Mouse (Mus musculus) gastrocnemius, adult 2 months (tissue): ENCODE data around the gene Nprl3. TPM values are rescaled to one million over a fixed set of nuclear protein-coding genes. Genes with fewer than 3 reads are reported as not detected.
"Not testable (repeated sequence)": the region's sequence is repeated elsewhere in the genome, so short reads cannot be mapped to it uniquely, and the experiment has no call there.

Source experiments
- DNase-seq: peaks from one replicate; pipeline ENCODE4 v3.0.0; 2022
- H3K27ac ChIP-seq: fragments of 200-600 bp; 2 replicates; pipeline ENCODE4 v1.8.1; 2022; ENCODE audit warnings: mild to moderate bottlenecking
- H3K4me3 ChIP-seq: fragments of 200-600 bp; 2 replicates; pipeline ENCODE4 v1.8.1; 2022; ENCODE audit warnings: mild to moderate bottlenecking, moderate library complexity
- CTCF ChIP-seq: fragments of 200-600 bp; IDR thresholded peaks from 2 replicates; pipeline ENCODE4 v1.8.1; 2022; ENCODE audit warnings: antibody characterized with exemption, mild to moderate bottlenecking, moderate library complexity
- intact Hi-C: fragments of 180-260 bp; cut with DNase I; formaldehyde crosslinking; loops from one replicate; pipeline ENCODE4 v1.15.1; 2025
- total RNA-seq, 2 experiments: library from RNA; stranded (reverse); gene quantifications; 2 replicates each; pipeline ENCODE4 v1.2.3; 2021

Gene Nprl3
- total RNA-seq, 2 experiments from 2014 or later = 25.6 to 29.6 TPM

DNA sequence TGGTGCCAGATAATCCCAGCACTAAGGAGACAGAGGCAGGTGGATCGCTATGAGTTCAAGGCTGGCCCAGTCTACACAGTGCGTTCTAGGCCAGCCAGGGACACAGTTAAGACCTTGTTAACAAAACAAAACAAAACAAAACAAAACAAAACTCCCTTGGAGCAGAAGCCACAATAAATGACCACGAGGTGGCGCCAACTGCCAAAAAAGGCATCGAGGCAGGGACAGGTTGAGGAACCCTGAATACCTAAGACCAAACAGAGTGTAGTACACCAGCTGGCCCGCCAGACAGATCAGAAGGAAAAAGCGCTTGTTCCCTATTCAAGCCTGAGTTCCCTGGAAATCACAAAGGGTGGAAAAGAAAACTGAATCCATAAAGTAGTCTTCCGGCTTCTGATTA is 50.7 kb downstream of the Nprl3 start:
- peak; percentile 81 for DNase-seq
- peak; percentile 79 for TF ChIP-seq CTCF

DNA sequence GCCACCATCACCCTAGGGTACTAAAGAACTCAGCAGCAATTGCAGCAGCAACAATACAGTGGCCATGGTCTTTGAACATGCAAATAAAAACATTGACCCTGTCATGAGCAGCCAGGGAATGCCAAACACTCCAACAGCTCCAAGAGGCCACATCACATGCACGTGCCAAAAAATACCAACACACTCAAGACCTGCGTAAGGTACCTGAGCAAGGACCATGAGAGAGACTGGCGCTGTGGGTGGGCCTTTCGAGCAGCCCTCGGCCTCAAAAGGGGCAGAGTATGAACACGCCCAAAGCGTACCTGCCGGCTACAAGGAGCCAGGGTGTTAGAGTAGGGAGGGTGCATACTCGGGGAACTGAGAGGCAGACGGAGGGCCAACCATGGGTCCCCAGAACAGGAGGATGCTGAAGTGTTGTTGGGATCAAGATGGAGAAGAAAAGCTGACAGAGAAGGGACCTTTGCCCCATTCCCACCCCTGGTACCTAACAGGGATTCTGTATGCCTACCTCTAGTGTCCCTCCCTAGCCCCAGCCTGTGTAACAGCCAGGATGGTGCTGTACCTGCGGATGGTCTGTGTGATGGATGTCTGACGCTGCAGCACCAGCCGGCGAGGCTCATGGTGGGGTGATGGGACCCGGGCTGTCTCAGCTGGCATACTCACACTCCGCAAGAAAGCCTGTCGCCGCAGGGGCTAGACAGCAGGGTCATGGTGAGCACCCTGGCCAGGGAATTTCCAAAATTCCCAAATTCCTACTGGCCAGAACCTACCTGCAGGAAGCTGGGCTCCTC is 51.9 kb downstream of the Nprl3 start:
- no peak for TF ChIP-seq CTCF
- DNase-seq = peak; percentile 22
- Histone ChIP-seq H3K4me3 (no peak overlapping the region), H3K27ac (no peak overlapping the region)
- intact Hi-C loops = loop anchor here (10.0 kb wide), 1 partner anchor 109 kb away; no protein-coding TSS in a partner anchor

More for the DNA sequence above, 50.7 kb downstream of the Nprl3 start:
- no peak overlapping the region for H3K27ac ChIP-seq
- intact Hi-C loops = loop anchor here (1.0 to 10.0 kb wide), 2 partner anchors 21 to 108 kb away; no protein-coding TSS in a partner anchor
- H3K4me3 ChIP-seq = no peak overlapping the region

DNA sequence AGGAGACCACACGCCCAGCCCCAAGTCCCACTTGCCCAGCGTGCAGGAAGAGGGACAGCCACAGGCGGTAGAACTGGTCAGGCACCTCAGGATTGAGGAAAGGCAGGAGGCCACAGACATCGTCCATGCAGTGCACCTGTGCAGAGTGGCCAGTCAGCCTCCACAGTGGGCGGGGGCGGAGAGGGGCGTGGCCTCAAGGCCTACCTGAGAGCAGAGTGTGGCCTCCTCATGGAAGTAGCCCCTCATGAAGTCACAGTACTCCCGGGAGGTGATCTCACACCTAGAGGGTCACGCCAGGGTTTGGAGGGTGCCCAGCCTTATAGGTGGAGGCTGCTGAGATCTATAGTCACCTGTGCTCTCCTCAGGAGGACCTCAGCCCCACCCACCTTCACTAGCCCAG is 56.9 kb downstream of the Nprl3 start:
- intact Hi-C loops = loop anchor here (10.0 kb wide), 1 partner anchor 114 kb away; no protein-coding TSS in a partner anchor
- no peak overlapping the region for H3K4me3 ChIP-seq
- DNase-seq = peak; percentile 14
- H3K27ac ChIP-seq = no peak overlapping the region
- TF ChIP-seq CTCF = no peak

DNA sequence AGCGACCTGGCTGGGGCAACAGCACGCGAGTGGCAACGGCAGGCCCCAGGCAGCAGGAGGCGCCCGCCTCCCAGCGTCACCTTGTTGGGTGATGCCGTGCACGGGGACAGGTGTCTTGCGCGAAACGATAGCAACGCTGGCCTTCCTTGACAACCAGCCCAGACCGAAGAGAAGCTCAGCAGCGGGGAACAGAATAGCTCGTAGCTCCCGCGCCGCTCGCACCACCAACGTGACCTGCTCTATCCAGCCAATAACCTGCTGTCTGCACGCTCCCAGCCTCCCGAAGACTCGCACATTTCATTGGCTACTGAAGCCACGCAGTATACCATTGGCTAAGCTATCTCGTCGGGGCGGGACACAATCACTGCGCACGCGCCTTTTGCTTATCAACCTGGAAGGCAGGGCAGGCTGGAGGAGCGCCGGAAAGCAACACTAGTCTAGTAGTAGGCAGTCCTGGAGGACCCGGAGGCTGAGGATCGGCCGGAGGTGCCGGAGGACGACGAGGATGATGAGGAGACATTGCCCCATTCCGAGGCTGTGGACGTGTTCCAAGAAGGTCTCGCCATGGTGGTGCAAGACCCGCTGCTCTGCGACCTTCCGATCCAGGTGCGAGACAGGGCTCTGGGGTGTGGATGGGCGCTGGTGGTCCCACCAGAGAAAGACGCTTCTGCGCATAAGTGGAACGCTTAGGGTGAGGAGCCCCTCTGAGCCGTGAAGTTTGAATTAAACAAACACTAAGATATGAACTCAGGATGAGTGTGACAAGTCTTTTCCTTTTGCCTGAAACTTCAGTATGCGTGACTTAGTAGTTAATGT is 62.2 kb downstream of the Nprl3 start, which contains the start of gene Snrnp25:
Gene Snrnp25, plus strand, starts transcription at position 358 of the 816 bp plus-strand sequence.
- DNase-seq = peak; percentile 97
- H3K27ac ChIP-seq = peak within 1 kb of the TSS; percentile 81
- intact Hi-C loops = loop anchor here (5.0 kb wide), 1 partner anchor 37 kb away; no protein-coding TSS in a partner anchor

DNA sequence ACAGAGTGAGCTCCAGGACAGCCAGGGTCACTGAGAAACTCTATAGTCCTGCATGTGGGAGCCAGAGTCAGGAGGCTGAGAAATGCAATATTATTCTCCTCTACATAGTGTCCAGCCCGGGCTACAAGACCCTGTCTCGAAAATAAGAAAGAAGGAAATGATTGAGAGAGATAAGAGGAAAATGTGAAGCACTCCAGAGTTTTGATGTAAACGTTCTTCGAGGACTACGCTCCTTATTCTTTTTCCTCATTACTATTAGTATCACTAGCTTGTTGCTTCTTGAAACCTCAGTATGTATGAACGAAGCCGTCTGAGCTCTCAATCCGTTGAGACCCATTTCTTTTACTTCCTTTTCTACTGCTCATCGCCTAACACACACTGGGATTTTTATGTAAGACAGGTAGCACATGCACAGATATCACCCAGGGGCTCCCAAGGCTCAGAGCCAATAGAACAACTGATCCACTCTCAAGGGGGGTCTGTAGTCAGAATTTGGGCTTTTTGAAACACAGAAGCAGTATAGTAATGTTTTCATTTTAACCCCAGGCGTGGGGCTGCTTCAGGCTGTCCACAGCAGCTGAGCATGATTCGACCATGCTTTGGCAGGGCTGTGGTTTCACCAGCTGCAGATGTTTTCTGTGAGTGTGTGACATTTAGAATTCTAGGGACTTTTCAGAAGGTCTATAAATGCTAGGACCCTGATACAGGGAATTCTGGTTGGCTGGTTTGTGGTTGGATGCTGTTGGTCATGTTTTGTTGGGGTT is 65.4 kb downstream of the Nprl3 start:
- TF ChIP-seq CTCF = no peak
- intact Hi-C loops = no loop called here
- no peak overlapping the region for H3K27ac ChIP-seq
- H3K4me3 ChIP-seq = no peak overlapping the region
- no peak for DNase-seq

More for the DNA sequence above, 62.2 kb downstream of the Nprl3 start, which contains the start of gene Snrnp25:
- peak within 1 kb of the TSS; percentile 86 for H3K4me3 ChIP-seq
- TF ChIP-seq CTCF = peak; percentile 44

DNA sequence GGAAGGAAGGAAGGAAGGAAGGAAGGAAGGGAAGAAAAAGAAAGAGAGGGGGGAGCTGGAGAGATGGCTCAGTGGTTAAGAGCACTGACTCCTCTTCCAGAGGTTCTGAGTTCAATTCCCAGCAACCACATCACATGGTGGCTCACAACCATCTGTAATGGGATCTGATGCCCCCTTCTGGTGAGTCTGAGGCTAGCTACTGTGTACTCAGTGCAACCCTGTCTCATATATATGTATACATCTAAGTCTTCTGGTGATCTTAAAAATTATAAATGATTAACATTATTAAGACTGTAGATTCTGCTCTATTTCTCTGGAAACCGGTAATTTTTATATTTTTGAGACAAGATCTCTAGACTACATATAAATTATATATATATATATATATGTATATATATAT is 66.5 kb downstream of the Nprl3 start:
- peak; percentile 36 for TF ChIP-seq CTCF
- intact Hi-C loops, DNase-seq, H3K27ac ChIP-seq, H3K4me3 ChIP-seq: not testable (repeated sequence)

DNA sequence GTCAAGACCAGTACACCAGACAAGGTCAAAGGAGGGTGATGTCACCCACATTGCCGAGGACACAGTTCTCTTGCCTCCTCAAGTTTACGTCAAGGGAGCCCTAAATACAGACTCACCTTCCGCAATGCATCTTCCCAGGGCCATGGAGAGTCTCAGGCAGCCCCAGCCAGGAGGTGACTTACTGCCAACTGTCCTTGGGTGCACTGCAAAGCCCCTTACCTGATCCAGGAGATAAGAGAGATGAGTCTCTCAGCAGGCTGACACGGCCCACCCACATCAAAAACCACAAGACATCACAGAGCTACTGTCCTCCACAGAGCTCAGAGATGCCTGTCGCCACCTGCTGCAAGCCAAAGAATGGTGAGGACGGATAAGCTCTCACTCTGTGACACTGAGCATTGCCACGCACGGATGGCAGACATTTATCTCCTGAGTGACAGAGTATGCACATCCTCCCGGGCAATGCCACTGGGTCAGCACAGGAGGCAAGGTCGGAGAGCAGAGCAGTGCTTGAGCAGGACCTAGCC is 67.4 kb downstream of the Nprl3 start, which contains the start of gene Il9r:
Gene Il9r, minus strand, starts transcription at position 205 of the 527 bp plus-strand sequence.
- no peak for DNase-seq
- no peak within 1 kb of the TSS for H3K4me3 ChIP-seq
- TF ChIP-seq CTCF = no peak
- no peak within 1 kb of the TSS for H3K27ac ChIP-seq
- intact Hi-C loops = no loop called here

DNA sequence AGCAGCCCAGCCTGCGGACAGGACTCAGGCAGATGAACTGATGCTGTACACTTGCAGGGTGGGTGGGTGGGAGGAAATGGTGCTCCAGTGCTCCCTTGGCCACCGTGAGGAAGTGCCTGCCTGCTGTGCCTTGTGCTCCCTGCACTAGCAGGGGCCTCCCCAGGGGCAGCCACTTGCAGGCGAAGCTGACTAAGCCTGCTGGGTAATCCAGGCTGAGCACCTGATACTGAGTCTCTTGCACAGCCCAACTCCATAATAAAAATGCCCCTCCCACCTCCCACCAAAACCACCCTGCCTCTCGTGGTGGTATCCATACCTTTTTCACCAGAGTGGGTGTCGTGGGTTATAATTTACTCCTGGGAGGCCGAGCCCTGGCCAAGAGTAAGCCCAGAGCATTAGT is 68.3 kb downstream of the Nprl3 start:
- intact Hi-C loops = no loop called here
- Histone ChIP-seq H3K4me3 (no peak overlapping the region), H3K27ac (no peak overlapping the region)
- TF ChIP-seq CTCF = no peak
- no peak for DNase-seq

DNA sequence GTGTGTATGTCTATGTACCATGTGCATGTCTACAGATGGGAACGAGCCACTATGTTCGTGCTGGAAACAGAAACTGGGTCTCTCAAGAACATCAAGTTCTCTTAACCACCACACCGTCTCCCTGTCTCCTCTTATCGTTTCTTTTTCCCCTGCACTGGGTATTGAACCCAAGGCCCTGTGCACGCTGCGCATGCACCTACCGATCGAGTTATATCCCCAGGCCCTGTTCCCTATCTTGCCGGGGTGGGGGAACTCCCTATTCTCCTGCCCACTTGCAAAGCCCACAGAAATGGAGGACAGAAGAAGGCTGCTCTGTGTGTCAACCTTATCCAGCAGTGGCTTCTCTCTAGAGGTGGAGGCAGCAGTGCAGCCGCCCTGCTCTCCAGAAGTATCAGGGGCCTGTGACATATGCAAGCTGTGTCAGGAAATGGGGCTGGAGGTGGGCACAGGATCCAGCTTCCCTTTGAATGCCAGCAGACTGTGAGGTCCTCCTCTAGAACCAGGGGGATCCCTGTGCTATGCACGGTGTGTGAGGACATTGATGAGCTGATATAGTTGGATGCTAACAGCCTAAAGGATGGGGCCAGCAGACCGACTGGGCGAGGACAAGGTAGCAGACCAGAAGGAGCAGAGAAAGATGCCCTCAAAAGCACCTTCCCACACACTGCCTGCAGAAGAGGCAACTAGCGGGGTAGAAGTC is 69.1 kb downstream of the Nprl3 start:
- Histone ChIP-seq H3K27ac (no peak overlapping the region), H3K4me3 (no peak overlapping the region)
- TF ChIP-seq CTCF = no peak
- intact Hi-C loops = no loop called here
- no peak for DNase-seq

DNA sequence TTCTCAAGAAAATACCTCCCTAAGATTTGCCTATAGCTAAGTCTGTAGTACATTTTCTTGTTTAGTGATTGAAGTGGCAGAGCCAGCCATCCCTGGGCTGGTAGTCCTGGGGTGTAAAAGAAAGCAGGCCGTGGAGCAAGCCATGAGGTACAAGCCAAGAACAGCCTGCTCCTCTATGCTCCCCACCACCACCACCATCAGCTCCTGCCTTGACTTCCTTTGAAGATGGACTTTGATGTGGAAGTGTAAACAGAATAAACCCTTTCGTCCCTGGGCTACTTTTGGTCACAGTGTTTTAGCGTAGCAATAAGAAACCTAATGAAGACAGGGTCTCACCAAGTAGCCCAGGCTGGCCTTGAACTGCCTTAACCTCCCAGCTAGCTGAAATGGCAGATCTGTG is 69.7 kb downstream of the Nprl3 start:
- intact Hi-C loops = no loop called here
- TF ChIP-seq CTCF = no peak
- Histone ChIP-seq H3K4me3 (no peak overlapping the region), H3K27ac (no peak overlapping the region)
- DNase-seq = no peak

DNA sequence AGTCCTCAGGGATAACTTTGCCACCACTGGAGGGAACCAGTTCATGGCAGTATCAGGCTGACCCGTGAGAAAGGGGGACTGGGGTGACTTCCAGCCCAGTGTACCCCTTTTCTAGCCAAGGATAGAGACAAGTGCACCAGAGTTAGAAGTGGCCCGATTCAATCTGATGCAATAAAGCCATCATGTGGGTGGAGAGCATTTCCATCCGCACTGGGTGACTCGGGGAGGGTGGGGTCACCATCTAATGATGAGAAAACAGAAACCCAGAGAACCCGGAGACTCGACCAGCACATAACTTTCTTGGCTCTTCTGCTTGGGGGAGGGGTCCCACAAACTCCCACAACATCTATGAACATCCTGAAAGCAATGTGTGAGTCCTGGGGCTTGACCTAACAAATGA is 70.8 kb downstream of the Nprl3 start:
- intact Hi-C loops = no loop called here
- Histone ChIP-seq H3K27ac (no peak overlapping the region), H3K4me3 (no peak overlapping the region)
- no peak for TF ChIP-seq CTCF
- DNase-seq = no peak
